Mouse (Mus musculus) testis, adult 2 months (tissue): ENCODE measurements at regions not wholly inside any gene's neighbourhood (a gene's known extent, or its start where the extent isn't known, plus 50 kb on each side); places are given as distances from the start of the nearest gene placed in this dataset.

Source experiments
- CTCF ChIP-seq: fragments of 200-500 bp; IDR thresholded peaks from 2 replicates; pipeline ENCODE4 v1.5.1; 2012; ENCODE audit warnings: low read depth, mild to moderate bottlenecking, inconsistent platforms, low read length, moderate library complexity; ENCODE audit not compliant: control insufficient read depth, insufficient read depth, insufficient replicate concordance
- POLR2A ChIP-seq: fragments of 200-500 bp; IDR thresholded peaks from 2 replicates; pipeline ENCODE4 v1.6.1; 2012; ENCODE audit warnings: low read depth, mild to moderate bottlenecking, inconsistent platforms, low read length, moderate library complexity; ENCODE audit not compliant: control insufficient read depth

DNA sequence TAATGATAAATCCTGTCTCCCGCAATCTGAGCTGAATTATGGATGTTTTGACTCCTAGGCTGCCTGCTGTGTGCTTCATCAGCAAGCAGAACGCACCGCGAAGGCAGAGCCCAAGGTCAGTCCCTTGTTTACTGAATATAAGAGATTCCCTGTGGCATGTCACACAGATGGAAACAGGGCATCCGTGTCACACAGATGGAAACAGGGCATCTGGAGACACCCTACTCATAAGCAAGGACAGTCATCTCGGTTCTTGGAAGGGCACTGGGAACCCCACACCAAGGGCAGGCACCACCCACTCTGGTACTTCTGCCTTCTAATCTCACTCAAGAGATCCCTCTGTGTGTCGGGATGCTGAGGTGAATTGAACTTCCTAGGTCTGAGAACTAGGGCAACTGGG, 241.9 kb downstream of the Cog6 start:
- TF ChIP-seq POLR2A (no peak), CTCF (no peak)
